Comparison of ENCODE assay signal across 17 mouse cellular contexts in the genomic region with DNA sequence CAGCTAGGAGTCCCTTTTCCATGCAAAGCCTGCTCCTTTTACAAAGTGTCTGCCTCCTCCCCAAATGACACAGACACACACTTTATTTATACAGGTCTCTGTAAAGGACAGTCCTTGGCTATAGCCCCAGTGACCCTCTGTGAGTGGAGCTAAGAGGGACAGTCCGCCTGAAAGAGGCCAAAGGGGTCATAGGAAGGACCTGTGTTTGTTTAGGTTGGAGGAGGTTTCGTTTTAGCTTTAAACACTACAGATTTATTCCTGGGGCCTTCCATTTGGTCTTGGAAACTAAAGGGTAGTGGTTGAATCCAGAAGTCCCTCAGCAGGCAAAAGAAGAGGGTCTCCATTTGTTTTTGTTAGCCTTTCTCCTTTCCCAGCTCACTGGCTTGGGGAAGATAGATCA. TPM values are rescaled to one million over a fixed set of nuclear protein-coding genes. Genes with fewer than 3 reads are reported as not detected.
DNase-seq lines count a peak whose midpoint lies in the region; ATAC-seq lines count a peak whose summit lies in the region.
"Had no signal": no experiment of that assay in that cellular context is flagged by ENCODE, and none has a peak within 500 bp of the region (broad histone marks: within the 10 kb centered on the region; RNA-seq: fewer than 3 reads in every experiment).

No protein-coding gene starts in this region.

- H3K9me3 ChIP-seq in kidney, embryonic 15.5 days (replicated peaks), result no peaks in the 10 kb centered on the region
- H3K9me3 ChIP-seq in embryonic facial prominence, embryonic 11.5 days (replicated peaks; ENCODE audit: control insufficient read depth, low read length), result no peaks in the 10 kb centered on the region
- no peaks in the 10 kb centered on the region for H3K9me3 ChIP-seq in hindbrain, embryonic 10.5 days
- no peaks in the 10 kb centered on the region for H3K9me3 ChIP-seq in midbrain, embryonic 12.5 days
- H3K9me3 ChIP-seq: intestine, embryonic 15.5 days had no signal

- WGBS in kidney, embryonic 15.5 days, result 23% methylated on average over 2 of the region's 2 CpGs
- 13% methylated on average over 2 of the region's 2 CpGs for WGBS in embryonic facial prominence, embryonic 11.5 days
- WGBS in hindbrain, embryonic 10.5 days, result 6% methylated on average over 2 of the region's 2 CpGs
- WGBS in midbrain, embryonic 12.5 days, result 11% methylated on average over 2 of the region's 2 CpGs

- H3K36me3 ChIP-seq in kidney, embryonic 15.5 days, result no peaks in the 10 kb centered on the region
- H3K36me3 ChIP-seq in embryonic facial prominence, embryonic 11.5 days (replicated peaks; ENCODE audit: control insufficient read depth, insufficient read depth, low read depth, low read length), result no peaks in the 10 kb centered on the region
- H3K36me3 ChIP-seq in hindbrain, embryonic 10.5 days, result no peaks in the 10 kb centered on the region
- no peaks in the 10 kb centered on the region for H3K36me3 ChIP-seq in midbrain, embryonic 12.5 days
- H3K36me3 ChIP-seq: intestine, embryonic 15.5 days had no signal

- peaks cover 94% of the 10 kb centered on the region for H3K27me3 ChIP-seq in kidney, embryonic 15.5 days
- peaks cover 12% of the 10 kb centered on the region for H3K27me3 ChIP-seq in embryonic facial prominence, embryonic 11.5 days (ENCODE audit: control insufficient read depth, insufficient read depth, low read length)
- peaks cover 99% of the 10 kb centered on the region for H3K27me3 ChIP-seq in hindbrain, embryonic 10.5 days (ENCODE audit: insufficient read depth, poor library complexity, severe bottlenecking)
- peaks cover 94% of the 10 kb centered on the region for H3K27me3 ChIP-seq in midbrain, embryonic 12.5 days

- H3K4me2 ChIP-seq in kidney, embryonic 15.5 days, result peak overlapping the region; percentile 38
- peak overlapping the region; percentile 10; the same call in 1 of the 2 replicates for H3K4me2 ChIP-seq in embryonic facial prominence, embryonic 11.5 days (ENCODE audit: low read depth, low read length)
- peak overlapping the region; percentile 38 for H3K4me2 ChIP-seq in midbrain, embryonic 12.5 days (replicated peaks)
- H3K4me2 ChIP-seq: intestine, embryonic 15.5 days had no signal

- peak overlapping the region; percentile 47 for H3K9ac ChIP-seq in kidney, embryonic 15.5 days
- 0 out of 2 replicates have a peak overlapping the region, but pooled peaks have one; percentile 38 for H3K9ac ChIP-seq in embryonic facial prominence, embryonic 11.5 days (replicated peaks; ENCODE audit: low read length)
- H3K9ac ChIP-seq in midbrain, embryonic 12.5 days (replicated peaks), result peak overlapping the region; percentile 50
- H3K9ac ChIP-seq: intestine, embryonic 15.5 days had no signal

- peak overlapping the region; percentile 55 for H3K4me3 ChIP-seq in kidney, embryonic 15.5 days (replicated peaks)
- peak overlapping the region; percentile 11; the same call in 1 of the 2 replicates for H3K4me3 ChIP-seq in embryonic facial prominence, embryonic 11.5 days (ENCODE audit: low read depth, low read length)
- peak overlapping the region; percentile 61; the same call in 1 of the 2 replicates for H3K4me3 ChIP-seq in hindbrain, embryonic 10.5 days
- peak overlapping the region; percentile 51 for H3K4me3 ChIP-seq in midbrain, embryonic 12.5 days
- H3K4me3 ChIP-seq: intestine, embryonic 15.5 days; myocyte had no signal

- peak overlapping the region; percentile 49; the same call in 1 of the 2 replicates for H3K27ac ChIP-seq in kidney, embryonic 15.5 days
- H3K27ac ChIP-seq in embryonic facial prominence, embryonic 11.5 days (replicated peaks; ENCODE audit: low read depth, low read length), result no peak overlapping the region
- H3K27ac ChIP-seq in hindbrain, embryonic 10.5 days, result no peak overlapping the region
- H3K27ac ChIP-seq in midbrain, embryonic 12.5 days (replicated peaks), result peak overlapping the region; percentile 77
- H3K27ac ChIP-seq: intestine, embryonic 15.5 days; stomach, postnatal 0 days had no signal

- ATAC-seq in kidney, embryonic 15.5 days (replicated peaks; ENCODE audit: low FRiP score), result no peak
- ATAC-seq in embryonic facial prominence, embryonic 11.5 days (replicated peaks; ENCODE audit: insufficient number of reproducible peaks, low FRiP score, low TSS enrichment, low read depth), result no peak
- no peak for ATAC-seq in midbrain, embryonic 12.5 days (ENCODE audit: low FRiP score, low read depth)
- ATAC-seq: forebrain, embryonic 16.5 days; intestine, embryonic 15.5 days had no signal

- peaks cover 26% of the 10 kb centered on the region for H3K4me1 ChIP-seq in kidney, embryonic 15.5 days
- H3K4me1 ChIP-seq in embryonic facial prominence, embryonic 11.5 days (ENCODE audit: control insufficient read depth, insufficient read depth, low read length), result no peaks in the 10 kb centered on the region; the same call in 1 of the 2 replicates
- peaks cover 48% of the 10 kb centered on the region for H3K4me1 ChIP-seq in hindbrain, embryonic 10.5 days (replicated peaks)
- H3K4me1 ChIP-seq in midbrain, embryonic 12.5 days, result peaks cover 27% of the 10 kb centered on the region

- DNase-seq in kidney, adult 8-10 months, result no peak
- DNase-seq in embryonic facial prominence, embryonic 11.5 days (ENCODE audit: low spot score), result no peak
- no peak for DNase-seq in hindbrain, embryonic 10.5 days (ENCODE audit: low spot score)
- no peak for DNase-seq in yolk sac, embryonic 10.5 days (ENCODE audit: low spot score)
- DNase-seq in lung, postnatal 25 days (ENCODE audit: low spot score), result no peak
- DNase-seq: adrenal gland, adult 8-10 months; gastrocnemius, postnatal 36 days; layer of hippocampus, adult 9-11 months; lung, postnatal 14 days had no signal

RNA-seq across cellular contexts. Expression of gene 4930412O13Rik, which starts 7.3 kb away (rescaled TPM):
- polyA plus RNA-seq in kidney, embryonic 15.5 days (2015; fragmentation: Nextera tagmentation; extraction: Ambion mirVana), result 2.8 and 3.0 TPM in 2 replicates
- 1.0 and 1.7 TPM in 2 replicates for polyA plus RNA-seq in embryonic facial prominence, embryonic 11.5 days (2014; fragmentation: Nextera tagmentation; extraction: Ambion mirVana)
- 0.75 and 1.0 TPM in 2 replicates for polyA plus RNA-seq in hindbrain, embryonic 10.5 days (2016; fragmentation: Nextera tagmentation; extraction: Ambion mirVana)
- polyA plus RNA-seq in midbrain, embryonic 12.5 days (2016; fragmentation: Nextera tagmentation; extraction: Ambion mirVana), result 3.0 and 5.3 TPM in 2 replicates
- polyA plus RNA-seq: cortical plate, adult 2 months; forebrain, embryonic 16.5 days; intestine, embryonic 15.5 days; myocyte; stomach, postnatal 0 days had no signal

RNA-seq across cellular contexts. Expression of gene 9230102O04Rik, which starts 15.6 kb away (rescaled TPM):
- polyA plus RNA-seq in kidney, embryonic 15.5 days (2015; fragmentation: Nextera tagmentation; extraction: Ambion mirVana), result 4.9 and 6.2 TPM in 2 replicates
- polyA plus RNA-seq in embryonic facial prominence, embryonic 11.5 days (2014; fragmentation: Nextera tagmentation; extraction: Ambion mirVana), result 0.99 and 1.2 TPM in 2 replicates
- polyA plus RNA-seq in hindbrain, embryonic 10.5 days (2016; fragmentation: Nextera tagmentation; extraction: Ambion mirVana), result 0.54 TPM in 1 of 2 replicates, not detected in the other
- polyA plus RNA-seq in midbrain, embryonic 12.5 days (2016; fragmentation: Nextera tagmentation; extraction: Ambion mirVana), result 3.0 and 3.5 TPM in 2 replicates
- polyA plus RNA-seq: cortical plate, adult 2 months; forebrain, embryonic 16.5 days; intestine, embryonic 15.5 days; limb, embryonic 14.5 days; myocyte; stomach, postnatal 0 days had no signal

RNA-seq across cellular contexts. Expression of gene Gata3, which starts 16.1 kb away (rescaled TPM):
- 98.5 and 108 TPM in 2 replicates for polyA plus RNA-seq in kidney, embryonic 15.5 days (2015; fragmentation: Nextera tagmentation; extraction: Ambion mirVana)
- polyA plus RNA-seq in embryonic facial prominence, embryonic 11.5 days (2014; fragmentation: Nextera tagmentation; extraction: Ambion mirVana), result 17.4 and 22.7 TPM in 2 replicates
- polyA plus RNA-seq in hindbrain, embryonic 10.5 days (2016; fragmentation: Nextera tagmentation; extraction: Ambion mirVana), result 14.2 and 16.8 TPM in 2 replicates
- 77.4 and 84.2 TPM in 2 replicates for polyA plus RNA-seq in midbrain, embryonic 12.5 days (2016; fragmentation: Nextera tagmentation; extraction: Ambion mirVana)

Comparison
In these comparisons a context has a peak if more than half of its experiments do, and no peak if none do; other contexts are left out.
1. H3K27ac ChIP-seq: peak in kidney, embryonic 15.5 days (single experiment) and midbrain, embryonic 12.5 days (single experiment); none in embryonic facial prominence, embryonic 11.5 days (single experiment) and hindbrain, embryonic 10.5 days (single experiment).
2. H3K4me3 ChIP-seq: peak in every context shown above with its lines; median percentile 61 in hindbrain, embryonic 10.5 days; 55 in kidney, embryonic 15.5 days; 51 in midbrain, embryonic 12.5 days; 11 in embryonic facial prominence, embryonic 11.5 days.
3. Peak in every context shown above with its lines, with median percentiles within 50 percentile points of each other: H3K4me2 ChIP-seq and H3K9ac ChIP-seq.